Mouse (Mus musculus) myocyte (in vitro differentiated cells): ENCODE measurements around the gene Elk3.

Source experiments
- CEBPB ChIP-seq: IDR thresholded peaks from 2 replicates; pipeline ENCODE4 v1.6.1; 2011; ENCODE audit warnings: mild to moderate bottlenecking, moderate library complexity; ENCODE audit not compliant: poor library complexity, insufficient read depth, severe bottlenecking
- E2F4 ChIP-seq: IDR thresholded peaks from one replicate; pipeline ENCODE4 v1.6.1; 2011; ENCODE audit warnings: mild to moderate bottlenecking, control low read depth, moderate library complexity; ENCODE audit not compliant: insufficient read depth
- MAX ChIP-seq: IDR thresholded peaks from one replicate; pipeline ENCODE4 v1.6.1; 2011; ENCODE audit warnings: low read depth, mild to moderate bottlenecking, control low read depth
- MYOD1 ChIP-seq, 3 experiments: IDR thresholded peaks; one replicate each; pipeline ENCODE4 v1.6.1; 2011; ENCODE audit warnings: control low read depth in 2 of 3, low read depth in 2 of 3, mild to moderate bottlenecking in 2 of 3, moderate library complexity in 1 of 3; ENCODE audit not compliant: insufficient read length in 2 of 3, control insufficient read depth in 1 of 3
- MYOG ChIP-seq, 3 experiments: IDR thresholded peaks; one replicate each; pipeline ENCODE4 v1.6.1; 2011; ENCODE audit warnings: control low read depth in 2 of 3, low read depth in 2 of 3, mild to moderate bottlenecking in 2 of 3; ENCODE audit not compliant: insufficient read length in 2 of 3, control insufficient read depth in 1 of 3, insufficient read depth in 1 of 3
- POLR2A ChIP-seq: IDR thresholded peaks from one replicate; pipeline ENCODE4 v1.6.1; 2011; ENCODE audit warnings: low read depth, mild to moderate bottlenecking, control low read depth, moderate library complexity; ENCODE audit not compliant: insufficient read length
- POLR2AphosphoS2 ChIP-seq: IDR thresholded peaks from one replicate; pipeline ENCODE4 v1.6.1; 2011; ENCODE audit warnings: low read depth, control low read depth; ENCODE audit not compliant: insufficient read length
- REST ChIP-seq: IDR thresholded peaks from one replicate; pipeline ENCODE4 v1.6.1; 2011; ENCODE audit warnings: mild to moderate bottlenecking, control low read depth, moderate library complexity; ENCODE audit not compliant: insufficient read depth, insufficient read length
- SRF ChIP-seq: IDR thresholded peaks from one replicate; pipeline ENCODE4 v1.6.1; 2011; ENCODE audit warnings: low read depth; ENCODE audit not compliant: control insufficient read depth, insufficient read length
- TCF12 ChIP-seq: IDR thresholded peaks from one replicate; pipeline ENCODE4 v1.6.1; 2011; ENCODE audit warnings: mild to moderate bottlenecking, control low read depth; ENCODE audit not compliant: poor library complexity, insufficient read depth, severe bottlenecking
- TCF3 ChIP-seq: IDR thresholded peaks from one replicate; pipeline ENCODE4 v1.6.1; 2011; ENCODE audit warnings: low read depth, control low read depth; ENCODE audit not compliant: insufficient read length
- USF1 ChIP-seq: IDR thresholded peaks from one replicate; pipeline ENCODE4 v1.6.1; 2011; ENCODE audit warnings: low read depth, mild to moderate bottlenecking, control low read depth, moderate library complexity

- TF ChIP-seq POLR2A (no peak), MYOG (IDR thresholded peaks at IDR 0.05; ENCODE audit: control insufficient read depth in 1 of 3, insufficient read depth in 1 of 3, insufficient read length in 2 of 3, low read depth in 2 of 3) (no peak), TCF12 (no peak), REST (no peak), CEBPB (no peak), E2F4 (no peak), USF1 (no peak), POLR2AphosphoS2 (no peak), TCF3 (no peak), MAX (no peak), MYOD1 (IDR thresholded peaks at IDR 0.05; ENCODE audit: control insufficient read depth in 1 of 3, insufficient read length in 2 of 3, low read depth in 2 of 3) (no peak), SRF (no peak)
Observed at GRCm38 (mm10) chr10:93274277-93274696, 36.6 kb downstream of the Elk3 start.
